Mouse (Mus musculus) G1E (cell line): Measurements from ENCODE around the gene Ccdc117. TPM values are rescaled to one million over a fixed set of nuclear protein-coding genes. Genes with fewer than 3 reads are reported as not detected.
"Not testable (repeated sequence)": the region's sequence is repeated elsewhere in the genome, so short reads cannot be mapped to it uniquely, and the experiment has no call there.

Source experiments
- ATAC-seq: 2 replicates; pipeline ENCODE4 v1.8.0; 2016; ENCODE audit warnings: mild to moderate bottlenecking; ENCODE audit not compliant: insufficient number of reproducible peaks, poor library complexity, low FRiP score, severe bottlenecking; ENCODE audit errors: extremely low read depth
- DNase-seq: peaks from one replicate; pipeline ENCODE4 v3.0.0; 2012; ENCODE audit warnings: low spot score
- H3K27me3 ChIP-seq: 2 replicates; pipeline ENCODE4 v1.6.1; 2012; ENCODE audit warnings: mild to moderate bottlenecking, low read length, inconsistent platforms; ENCODE audit not compliant: insufficient read depth
- H3K36me3 ChIP-seq: replicated peaks from 2 replicates; pipeline ENCODE3; 2012; ENCODE audit warnings: mild to moderate bottlenecking, inconsistent platforms
- H3K4me1 ChIP-seq: 2 replicates; pipeline ENCODE4 v1.6.1; 2012; ENCODE audit warnings: low read depth, low read length, inconsistent platforms, mixed read lengths; ENCODE audit not compliant: insufficient read depth
- H3K4me3 ChIP-seq: 2 replicates; pipeline ENCODE4 v1.5.1; 2012; ENCODE audit warnings: low read depth, mild to moderate bottlenecking, inconsistent platforms, low read length, moderate library complexity, mixed read lengths
- H3K9me3 ChIP-seq: replicated peaks from 2 replicates; pipeline ENCODE4 v1.6.1; 2012; ENCODE audit warnings: inconsistent platforms
- CTCF ChIP-seq: IDR thresholded peaks from 2 replicates; pipeline ENCODE4 v1.5.1; 2012; ENCODE audit warnings: low read depth, low read length, inconsistent platforms, mixed read lengths
- GATA1 ChIP-seq: IDR thresholded peaks from 2 replicates; pipeline ENCODE4 v1.6.1; 2012; ENCODE audit warnings: borderline replicate concordance, low read length, inconsistent platforms, mixed read lengths
- GATA2 ChIP-seq: IDR thresholded peaks from 2 replicates; pipeline ENCODE4 v1.6.1; 2012; ENCODE audit warnings: low read depth, low read length, inconsistent platforms, borderline replicate concordance
- POLR2AphosphoS5 ChIP-seq: IDR thresholded peaks from 2 replicates; pipeline ENCODE4 v1.6.1; 2012; ENCODE audit warnings: low read depth, low read length, inconsistent platforms; ENCODE audit not compliant: insufficient replicate concordance
- TAL1 ChIP-seq: conservative IDR thresholded peaks from 2 replicates; pipeline ENCODE4 v1.6.1; 2012; ENCODE audit warnings: low read depth, low read length, inconsistent platforms, mixed read lengths
- polyA plus RNA-seq: library from polyadenylated mRNA; stranded (reverse); fragments of >175 nt; gene quantifications from 2 replicates; pipeline ENCODE4 v1.2.3, GENCODE M21; 2012
- total RNA-seq, 2 experiments: library from RNA; stranded (forward) in 1 of 2; stranded (reverse) in 1 of 2; fragments of 200-1000 nt in 1 of 2; fragments of >200 nt in 1 of 2; fragmentation: Nextera tagmentation in 1 of 2; gene quantifications; 2 replicates each; pipeline ENCODE4 v1.2.3; 2014 to 2017

Ccdc117 gene
- total and polyA plus RNA-seq, 3 experiments: 12.6 to 57.1 (median 31.8) TPM

- Histone ChIP-seq H3K27me3 (peaks cover 20% of the 10 kb centered on the region), H3K36me3 (no peaks in the 10 kb centered on the region), H3K9me3 (no peaks in the 10 kb centered on the region), H3K4me3 (no peak overlapping the region), H3K4me1 (peaks cover 27% of the 10 kb centered on the region)
- TF ChIP-seq GATA1 (no peak), CTCF (no peak), TAL1 (no peak), GATA2 (no peak), POLR2AphosphoS5 (no peak)
- ATAC-seq: no peak
- no peak for DNase-seq
These were observed 26.8 kb downstream of the Ccdc117 start for GRCm38 (mm10) chr11:5515196-5515595.

GRCm38 (mm10) chr11:5514091-5514490 is 27.9 kb downstream of the Ccdc117 start:
- no peaks in the 10 kb centered on the region for H3K9me3 ChIP-seq
- no peaks in the 10 kb centered on the region for H3K36me3 ChIP-seq
- H3K4me3 ChIP-seq: no peak overlapping the region
- H3K27me3 ChIP-seq: peaks cover 20% of the 10 kb centered on the region
- ATAC-seq (no peak), DNase-seq (no peak)
- peaks cover 30% of the 10 kb centered on the region for H3K4me1 ChIP-seq
- TF ChIP-seq POLR2AphosphoS5: no peak
- TF ChIP-seq CTCF: no peak
- TF ChIP-seq TAL1: no peak
- TF ChIP-seq GATA1: no peak
- TF ChIP-seq GATA2: no peak

- ATAC-seq (no peak), DNase-seq (no peak)
- H3K36me3 ChIP-seq: no peaks in the 10 kb centered on the region
- H3K9me3 ChIP-seq: no peaks in the 10 kb centered on the region
- H3K27me3 ChIP-seq: peaks cover 20% of the 10 kb centered on the region
- no peak overlapping the region for H3K4me3 ChIP-seq
- no peak for TF ChIP-seq POLR2AphosphoS5
- no peak for TF ChIP-seq GATA2
- TF ChIP-seq TAL1: no peak
- TF ChIP-seq GATA1: no peak
- no peak for TF ChIP-seq CTCF
- peaks cover 39% of the 10 kb centered on the region for H3K4me1 ChIP-seq
These were observed 29.0 kb downstream of the Ccdc117 start for GRCm38 (mm10) chr11:5512961-5513360.

GRCm38 (mm10) chr11:5512099-5512725 is 29.8 kb downstream of the Ccdc117 start:
- TF ChIP-seq GATA1 (no peak), GATA2 (no peak), CTCF (no peak), TAL1 (no peak), POLR2AphosphoS5 (no peak)
- no peaks in the 10 kb centered on the region for H3K36me3 ChIP-seq
- no peak for DNase-seq
- H3K9me3 ChIP-seq: no peaks in the 10 kb centered on the region
- ATAC-seq: no peak
- peaks cover 39% of the 10 kb centered on the region for H3K4me1 ChIP-seq
- no peak overlapping the region for H3K4me3 ChIP-seq
- peaks cover 18% of the 10 kb centered on the region for H3K27me3 ChIP-seq

- H3K27me3 ChIP-seq, H3K36me3 ChIP-seq, ATAC-seq, DNase-seq, H3K9me3 ChIP-seq, H3K4me3 ChIP-seq: not testable (repeated sequence)
- H3K4me1 ChIP-seq: peaks cover 44% of the 10 kb centered on the region
These were observed 31.3 kb downstream of the Ccdc117 start for GRCm38 (mm10) chr11:5510686-5511085.

GRCm38 (mm10) chr11:5510099-5510391 is 31.9 kb downstream of the Ccdc117 start:
- DNase-seq (no peak), ATAC-seq (no peak)
- Histone ChIP-seq H3K36me3 (no peaks in the 10 kb centered on the region), H3K4me1 (peaks cover 51% of the 10 kb centered on the region), H3K9me3 (no peaks in the 10 kb centered on the region), H3K4me3 (no peak overlapping the region), H3K27me3 (peaks cover 7% of the 10 kb centered on the region; the same call in 1 of the 2 replicates)
- TF ChIP-seq POLR2AphosphoS5: no peak
